Mouse (Mus musculus) v-Abl transformed pro-B cells (cell line): ENCODE results near the gene Zfp36l2.

Source experiments
- in situ Hi-C, 2 experiments: fragments of 400-800 bp; cut with MboI; formaldehyde crosslinking; loops; one replicate each; pipeline ENCODE4 v1.15.1; 2025; ENCODE audit not compliant: unreplicated experiment in 2 of 2

The Zfp36l2 gene

DNA sequence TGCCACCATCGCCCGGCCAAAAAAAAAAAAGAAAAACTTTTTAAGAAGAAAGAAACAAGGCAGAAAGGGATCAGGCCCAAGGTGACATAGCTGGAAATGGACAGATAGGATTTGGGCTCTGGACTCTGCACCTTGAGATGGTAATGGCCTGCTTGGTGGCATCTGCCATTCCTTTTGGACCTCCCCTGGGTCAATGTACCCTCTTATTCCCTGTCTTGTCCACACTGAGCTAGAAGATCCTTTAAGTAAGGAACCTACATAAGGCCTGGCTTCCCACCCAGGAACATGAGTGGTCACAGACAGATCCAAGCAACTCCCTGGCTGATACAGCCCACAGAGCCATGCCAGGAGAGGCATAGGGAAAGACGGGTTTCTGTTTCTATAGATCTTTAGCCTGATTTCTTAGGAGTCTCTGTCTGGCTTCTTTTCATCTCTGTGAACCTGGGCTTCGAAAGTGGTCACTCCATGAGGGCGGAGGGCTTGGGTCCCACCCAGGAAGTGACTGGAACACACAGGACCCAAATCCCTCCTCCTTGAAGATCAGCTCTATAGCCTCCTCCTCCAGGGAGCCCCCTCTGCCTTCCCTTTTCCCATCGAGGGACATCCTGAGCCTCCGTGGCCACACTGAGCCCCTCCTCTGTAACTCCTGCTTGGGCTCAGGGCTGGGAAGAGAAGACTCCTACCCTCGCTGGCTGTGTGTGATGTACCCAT lies 32.1 kb downstream of the Zfp36l2 start:
- in situ Hi-C loops, result no loop called here

DNA sequence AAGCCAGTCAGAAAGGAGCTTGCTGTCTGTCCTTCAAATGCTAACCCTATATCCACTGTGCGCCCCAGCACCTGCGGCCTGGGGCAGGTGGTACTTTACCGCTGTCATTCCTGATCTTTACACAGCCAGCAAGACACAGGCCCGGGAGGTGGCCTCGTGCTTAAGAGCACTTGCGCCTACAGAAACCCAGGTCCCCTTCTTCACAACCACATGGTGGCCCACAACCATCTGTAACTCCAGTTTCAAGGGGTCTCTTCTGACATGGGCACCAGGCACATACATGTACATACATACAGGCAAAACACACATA lies 32.8 kb downstream of the Zfp36l2 start:
- in situ Hi-C loops, result no loop called here

GRCm38 (mm10) chr17:84154302-84155028 lies 33.3 kb downstream of the Zfp36l2 start:
- in situ Hi-C loops, result no loop called here

DNA sequence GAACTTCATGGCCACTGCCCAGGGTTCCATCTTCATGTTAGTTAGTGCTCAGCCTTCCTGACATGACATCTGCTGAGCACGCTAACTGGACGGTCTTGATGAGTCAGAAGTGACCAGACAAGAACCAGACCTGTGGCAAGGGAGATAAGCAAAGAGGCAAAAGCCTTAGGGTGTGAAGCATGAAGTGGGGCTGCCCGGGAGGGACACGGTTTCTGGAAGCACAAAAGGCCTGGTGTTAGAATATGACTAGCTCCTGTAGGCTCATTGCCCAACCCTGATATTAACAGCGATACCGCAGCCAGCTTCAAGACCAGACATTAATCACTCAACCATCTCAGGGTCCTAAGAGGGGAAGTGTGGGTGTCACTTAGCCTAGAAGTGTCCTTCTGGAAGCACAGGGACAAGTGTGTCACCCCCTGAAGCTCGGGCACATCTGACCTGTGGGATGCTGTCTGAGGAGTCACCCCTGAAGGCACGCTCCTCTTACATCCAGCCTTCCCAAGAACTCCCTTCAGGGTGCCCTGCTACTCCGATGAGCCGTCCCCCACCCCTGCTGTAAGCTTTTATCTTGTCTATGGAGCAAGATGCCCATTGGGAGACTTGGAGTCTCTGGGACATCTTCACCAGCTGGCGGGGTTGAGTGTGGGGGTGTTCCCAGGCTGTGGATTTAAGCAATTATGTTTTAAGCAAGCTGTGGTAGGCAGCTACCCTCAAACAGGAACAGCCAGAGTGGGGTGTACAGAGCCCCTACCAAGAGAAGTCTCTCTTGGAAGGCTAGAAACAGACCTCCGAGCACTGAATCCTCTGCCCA lies 34.6 kb downstream of the Zfp36l2 start:
- in situ Hi-C loops, result no loop called here

GRCm38 (mm10) chr17:84152206-84152975 lies 35.4 kb downstream of the Zfp36l2 start:
- in situ Hi-C loops, result no loop called here

GRCm38 (mm10) chr17:84151306-84151705 lies 36.4 kb downstream of the Zfp36l2 start:
- in situ Hi-C loops, result no loop called here

GRCm38 (mm10) chr17:84150291-84150690 lies 37.5 kb downstream of the Zfp36l2 start:
- in situ Hi-C loops, result no loop called here

DNA sequence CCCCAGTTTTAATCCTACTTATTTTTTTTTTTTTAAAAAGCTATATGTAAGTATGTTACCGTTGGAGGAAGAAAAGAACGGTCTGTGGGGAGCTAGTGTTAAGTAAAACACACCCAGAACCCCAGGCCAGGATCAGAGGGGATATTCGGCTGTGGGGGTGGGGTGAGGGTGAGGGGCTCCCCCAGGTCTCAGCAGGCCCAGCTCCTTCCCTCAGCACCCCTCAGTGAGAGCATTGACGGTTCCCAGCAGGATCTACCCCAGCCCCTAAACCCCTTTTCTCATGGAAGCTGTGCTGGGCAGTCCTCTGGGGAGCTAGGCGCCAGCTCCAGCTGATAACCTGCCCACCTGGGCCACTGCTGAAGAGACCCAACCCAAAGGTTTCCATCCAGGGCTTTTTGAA lies 38.2 kb downstream of the Zfp36l2 start:
- in situ Hi-C loops, result loop anchor here in 1 of 2 experiments (5.0 kb wide), 1 partner anchor 33 kb away; no protein-coding TSS in a partner anchor

GRCm38 (mm10) chr17:84148499-84149484 lies 39.0 kb downstream of the Zfp36l2 start:
- in situ Hi-C loops, result loop anchor here in 1 of 2 experiments (5.0 kb wide), 1 partner anchor 34 kb away; no protein-coding TSS in a partner anchor

DNA sequence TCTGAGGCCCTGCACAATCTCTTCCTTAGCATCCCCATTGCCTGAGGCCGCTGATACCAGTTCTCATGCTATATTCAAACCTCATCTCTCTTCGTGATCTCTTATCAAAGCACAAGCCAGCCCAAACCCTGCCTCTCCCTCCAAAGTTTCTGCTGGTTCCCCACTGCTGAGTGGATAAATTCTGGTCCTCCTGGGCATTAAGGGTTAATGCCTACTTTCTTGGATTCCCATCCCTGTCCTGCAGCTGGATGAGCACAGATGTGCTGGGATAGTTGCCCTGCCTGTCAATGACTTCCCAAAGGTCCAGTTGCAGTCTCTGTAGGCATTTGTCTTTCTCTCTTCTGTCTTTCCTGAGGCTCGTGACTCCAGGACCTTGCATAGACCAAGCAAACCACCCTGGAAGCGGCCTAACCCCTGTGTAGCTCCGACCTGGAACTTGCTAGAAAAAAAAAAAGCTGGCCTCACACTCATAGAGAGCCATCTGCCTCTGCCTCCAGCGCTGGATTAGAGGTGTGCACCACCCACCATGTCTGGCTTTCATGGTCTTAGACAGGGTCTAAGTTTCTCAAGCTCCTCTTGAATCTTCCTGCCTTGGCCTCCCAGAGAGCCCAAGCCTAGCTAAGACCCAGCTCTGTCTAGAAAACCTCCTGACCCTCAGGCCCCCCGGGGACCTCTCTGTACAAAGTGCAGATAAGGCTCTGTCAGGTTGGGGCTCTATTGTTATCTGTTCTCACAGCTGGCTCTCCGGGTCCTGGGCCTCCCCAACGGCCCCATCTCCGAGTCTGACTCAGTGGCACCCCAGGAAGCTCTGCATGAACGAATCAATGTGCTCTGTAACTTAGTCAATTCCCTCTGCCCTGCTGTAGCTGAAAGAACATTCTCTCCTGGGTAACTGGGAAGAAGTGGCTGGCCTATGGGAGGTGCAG lies 40.3 kb downstream of the Zfp36l2 start:
- in situ Hi-C loops, result loop anchor here in 1 of 2 experiments (5.0 kb wide), 1 partner anchor 35 kb away; no protein-coding TSS in a partner anchor

DNA sequence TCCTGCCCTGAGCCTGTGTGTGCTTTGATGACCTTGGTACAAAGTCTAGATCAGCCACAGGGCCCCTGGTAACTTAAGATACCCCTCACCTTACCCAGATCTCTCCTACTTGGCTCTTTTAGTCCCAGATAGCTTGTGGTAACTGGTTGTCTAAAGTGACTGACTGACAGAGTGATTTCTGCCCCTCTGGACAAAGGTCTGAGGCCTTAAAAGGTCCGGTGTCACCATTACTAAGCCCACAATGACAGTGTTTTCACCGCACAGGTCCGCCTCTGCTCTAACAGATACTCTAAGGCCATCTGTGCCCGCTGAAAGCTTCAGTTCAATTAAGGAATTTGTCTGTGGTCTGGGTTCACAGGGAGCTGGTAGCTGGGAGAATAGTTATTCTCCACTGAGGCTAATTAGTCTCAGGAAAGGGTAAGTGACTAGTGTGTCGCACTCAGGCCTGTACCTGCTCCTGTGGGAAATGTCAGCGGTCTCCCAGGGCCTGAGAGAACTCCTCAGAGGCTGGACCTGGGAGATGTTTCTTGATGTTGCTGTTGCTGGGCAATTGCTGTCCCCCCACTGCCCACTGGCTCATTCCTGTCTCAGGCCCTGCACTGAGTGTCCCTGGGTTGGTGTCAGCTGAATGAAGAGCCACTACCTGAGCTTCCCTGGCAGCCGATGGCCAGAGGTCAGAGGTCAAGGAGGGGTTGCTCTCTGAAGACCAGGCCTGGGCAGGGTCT lies 41.1 kb downstream of the Zfp36l2 start:
- in situ Hi-C loops, result loop anchor here in 1 of 2 experiments (5.0 kb wide), 1 partner anchor 36 kb away; no protein-coding TSS in a partner anchor

GRCm38 (mm10) chr17:84145826-84146287 lies 41.9 kb downstream of the Zfp36l2 start:
- in situ Hi-C loops, result loop anchor here in 1 of 2 experiments (5.0 kb wide), 1 partner anchor 36 kb away; no protein-coding TSS in a partner anchor

- in situ Hi-C loops, result loop anchor here in 1 of 2 experiments (5.0 kb wide), 1 partner anchor 37 kb away; no protein-coding TSS in a partner anchor
Observed at GRCm38 (mm10) chr17:84144762-84145599, 42.8 kb downstream of the Zfp36l2 start.

DNA sequence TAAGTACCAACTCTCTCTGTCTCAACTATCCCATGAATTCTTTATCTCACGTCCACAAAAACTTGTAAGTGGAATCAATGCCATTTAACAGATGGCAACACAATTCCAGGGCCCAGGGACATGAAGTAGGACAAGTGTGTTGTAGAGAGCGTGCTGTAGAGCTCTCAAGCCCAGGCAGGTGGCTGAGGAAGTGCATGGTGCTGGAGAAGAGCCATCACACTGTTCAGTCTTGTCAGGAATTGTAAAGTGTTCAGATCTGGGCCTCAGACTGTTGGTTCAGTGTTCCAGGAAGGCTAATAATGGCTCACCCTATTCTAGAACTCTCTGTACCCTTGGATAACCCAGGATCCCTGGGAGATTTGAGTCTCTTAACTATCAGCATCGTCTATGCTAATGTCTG lies 43.6 kb downstream of the Zfp36l2 start:
- in situ Hi-C loops, result no loop called here

- in situ Hi-C loops, result no loop called here
Observed at GRCm38 (mm10) chr17:84143219-84143844, 44.4 kb downstream of the Zfp36l2 start.

GRCm38 (mm10) chr17:84141691-84142090 lies 46.1 kb downstream of the Zfp36l2 start:
- in situ Hi-C loops, result no loop called here
